Mouse (Mus musculus): ENCODE measurements around the gene Ormdl3.

The Ormdl3 gene

GRCm38 (mm10) chr11:98549363-98549762 is 37.8 kb downstream of the Ormdl3 start:
- DNase-seq = no peak

DNA sequence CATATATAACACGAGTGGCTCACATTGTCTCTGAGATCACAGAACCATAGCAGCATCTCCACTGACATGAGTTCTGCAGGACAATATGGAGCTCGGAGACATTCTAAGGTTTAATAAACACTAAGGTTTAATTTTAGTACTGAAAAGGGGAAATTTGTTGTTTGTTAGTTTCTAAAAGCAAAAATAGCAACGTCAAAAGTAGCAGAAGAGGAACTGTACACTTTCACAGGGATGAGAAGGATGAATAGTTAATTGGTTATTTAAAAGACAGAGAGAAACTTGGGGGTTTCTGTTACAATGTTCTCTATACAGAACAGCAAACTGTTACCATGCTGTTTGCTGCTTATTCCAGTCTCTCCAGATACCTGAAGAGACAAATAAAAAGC is 39.9 kb downstream of the Ormdl3 start:
- DNase-seq = no peak

DNA sequence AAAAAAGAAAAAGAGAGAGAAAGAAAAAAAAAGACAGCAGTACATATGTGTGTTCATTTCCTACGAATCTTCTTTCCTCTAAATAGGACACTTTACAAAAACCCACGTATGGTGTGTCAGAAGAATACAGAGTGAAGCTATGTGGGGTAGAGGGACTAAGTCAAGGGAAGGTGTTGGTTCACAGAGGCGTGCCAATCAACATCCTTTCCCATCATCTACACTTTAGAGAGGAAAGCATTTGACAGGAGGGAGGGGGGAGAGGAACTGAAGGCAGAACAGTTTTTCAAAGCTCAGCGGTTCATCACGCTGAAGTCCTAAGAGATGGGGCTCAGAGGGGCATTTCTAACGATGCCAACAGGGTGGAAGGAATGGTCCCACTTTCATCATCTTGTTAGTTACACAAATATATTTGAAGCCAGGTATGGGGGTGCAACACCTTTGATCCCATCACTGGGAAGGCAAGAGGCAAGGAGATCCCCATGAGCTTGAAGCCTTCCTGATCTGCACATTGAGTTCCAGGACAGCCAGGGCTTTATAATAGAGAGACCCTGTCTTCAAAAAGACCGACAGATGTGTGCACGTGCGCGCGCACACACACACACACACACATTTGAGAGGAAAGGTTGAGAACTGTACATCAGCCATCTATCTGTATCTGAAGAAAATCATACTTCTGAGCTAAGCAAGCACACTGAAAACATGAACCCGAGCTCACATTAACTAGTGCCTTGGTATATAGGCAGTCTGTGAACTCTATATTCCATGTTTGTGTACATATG is 40.5 kb downstream of the Ormdl3 start:
- DNase-seq = peak; percentile 31

DNA sequence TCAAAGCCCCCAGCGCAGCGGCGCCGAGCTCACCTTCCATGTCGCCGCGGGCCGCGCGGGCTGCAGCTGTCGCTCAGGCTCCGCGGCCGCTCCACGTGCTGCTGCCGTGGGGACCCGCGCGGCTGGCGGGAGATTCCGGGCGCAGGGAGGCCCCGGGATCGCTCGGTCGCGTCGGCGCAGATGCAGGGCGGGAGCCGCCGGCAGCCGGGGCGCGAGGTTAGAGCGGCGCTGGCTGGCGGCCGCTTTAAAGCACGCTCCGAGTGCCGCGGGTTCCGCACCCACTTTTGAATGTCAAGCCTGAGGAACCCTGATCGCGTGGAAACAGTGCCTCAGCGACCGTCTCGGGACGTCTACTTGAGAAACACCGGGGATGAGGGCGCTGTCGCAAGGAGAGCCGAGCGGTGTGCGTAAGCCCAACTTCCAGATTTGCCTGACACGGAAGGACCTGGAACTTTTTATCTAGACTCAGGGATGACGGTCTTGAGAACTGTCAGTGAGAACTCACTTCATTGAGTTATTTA is 41.4 kb downstream of the Ormdl3 start, which contains the start of gene Ikzf3:
Gene Ikzf3, minus strand, starts transcription at position 321 of the 521 bp plus-strand sequence.
- DNase-seq = peak; percentile 85

DNA sequence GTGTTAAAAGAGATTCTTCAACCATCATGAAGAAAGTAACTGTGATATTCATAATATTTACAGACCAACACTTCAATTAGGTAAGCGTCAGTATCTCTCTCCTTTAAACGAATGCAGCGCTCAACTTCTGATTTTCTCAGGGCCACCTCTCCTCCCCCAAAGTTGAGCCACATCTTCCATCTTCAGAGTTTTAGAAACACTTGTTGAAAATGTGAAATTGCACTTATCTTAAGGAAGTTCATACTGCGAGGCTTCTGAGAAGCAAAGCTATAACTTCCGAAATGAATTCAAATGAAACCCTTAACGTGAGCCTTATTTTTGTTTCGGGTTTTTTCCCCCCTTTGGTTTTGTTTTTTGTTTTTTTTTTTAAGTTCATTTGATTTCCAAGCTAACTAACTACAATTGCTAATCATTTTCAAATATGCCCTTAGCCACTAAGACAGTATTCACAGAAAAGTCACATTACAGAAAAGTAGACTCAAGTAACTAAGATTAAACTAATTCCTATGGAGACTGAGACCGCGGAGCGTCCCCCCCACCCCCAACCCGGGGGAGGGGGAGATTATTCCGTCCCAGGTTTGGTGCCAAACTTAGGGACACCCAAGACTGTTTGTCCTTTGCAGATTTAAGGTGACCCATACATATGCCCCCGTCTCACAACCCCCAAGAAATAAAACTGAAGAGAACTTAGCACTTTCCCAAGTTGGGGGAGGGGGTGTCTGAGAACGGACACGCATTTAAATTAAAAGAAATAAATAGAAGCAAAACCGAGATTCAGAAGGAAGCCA is 42.1 kb downstream of the Ormdl3 start:
- peak; percentile 54 for DNase-seq

DNA sequence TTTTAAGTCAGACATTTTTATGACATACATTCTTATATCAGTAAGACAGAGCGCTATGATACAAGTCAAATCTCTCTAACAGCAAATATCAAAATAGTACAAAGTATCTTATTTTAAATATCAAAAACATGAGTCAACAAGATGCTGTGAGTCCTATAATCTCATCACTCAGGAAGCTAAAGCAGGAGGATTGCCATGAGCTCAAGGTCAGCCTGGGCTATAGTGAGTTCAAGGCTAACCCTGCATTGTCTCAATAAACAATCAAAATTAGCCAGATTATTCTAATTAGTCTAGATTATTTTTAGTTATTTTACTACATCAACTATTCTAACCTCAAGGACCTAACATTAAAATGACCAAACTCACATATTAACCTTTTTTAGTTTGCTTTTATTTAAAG is 43.8 kb downstream of the Ormdl3 start:
- DNase-seq = no peak

- no peak for DNase-seq
These were observed 44.6 kb downstream of the Ormdl3 start for GRCm38 (mm10) chr11:98542553-98542952.

DNA sequence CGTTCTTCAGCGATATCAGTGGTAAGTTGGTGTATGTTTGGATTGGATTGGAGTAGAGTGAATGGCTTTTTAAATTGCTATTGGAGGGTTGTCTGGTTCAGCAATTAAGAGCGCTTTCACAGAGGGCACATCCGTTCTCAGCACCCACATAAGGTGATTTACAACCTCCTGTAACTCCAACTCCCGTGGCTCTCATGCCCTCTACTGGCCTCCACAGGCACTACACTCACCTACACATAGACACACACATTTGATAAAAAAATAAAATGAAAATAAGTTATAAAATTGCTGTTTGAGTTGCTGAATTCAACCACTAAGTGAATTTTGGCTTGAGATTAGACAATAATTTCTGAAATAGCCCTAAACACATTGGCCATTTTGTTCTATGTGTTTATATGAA is 46.8 kb downstream of the Ormdl3 start:
- peak; percentile 65 for DNase-seq

DNA sequence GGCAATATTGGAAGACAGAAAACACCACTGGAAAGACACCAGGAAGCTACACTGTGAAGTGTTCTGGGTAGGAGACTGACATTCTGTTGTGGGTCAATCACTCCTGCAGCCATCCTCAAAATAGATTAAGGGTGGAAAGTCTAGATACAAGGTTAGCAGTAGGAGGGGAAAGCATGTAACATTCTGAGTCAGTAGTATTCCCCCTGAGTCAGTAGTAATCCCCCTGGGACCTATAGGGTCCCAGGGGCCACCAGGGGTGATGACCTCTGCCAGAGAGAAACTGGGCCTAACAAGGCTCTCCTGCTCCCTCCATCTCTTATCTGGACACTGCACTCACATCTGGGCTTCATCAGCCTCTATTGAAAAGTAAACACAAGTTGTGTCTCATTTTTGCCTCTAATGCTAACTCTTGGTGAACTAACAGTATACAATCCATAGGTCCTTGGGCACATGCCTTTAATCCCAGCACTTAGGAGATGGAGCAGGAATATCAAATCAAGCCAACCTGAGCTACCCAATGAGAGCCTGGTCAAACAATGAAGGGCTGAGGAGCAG is 49.6 kb downstream of the Ormdl3 start:
- DNase-seq = no peak

All from thymus, postnatal 4 days (tissue).